Mouse (Mus musculus) B cell, adult 67 days (primary cell): ENCODE data around the gene Olfr1026. TPM values are rescaled to one million over a fixed set of nuclear protein-coding genes. Genes with fewer than 3 reads are reported as not detected.

ENCODE experiments used
- total RNA-seq, 2 experiments: library from RNA; stranded (reverse); gene quantifications; 4 replicates each; pipeline ENCODE4 v1.2.4; 2023

Gene Olfr1026
- not detected for total RNA-seq

DNA sequence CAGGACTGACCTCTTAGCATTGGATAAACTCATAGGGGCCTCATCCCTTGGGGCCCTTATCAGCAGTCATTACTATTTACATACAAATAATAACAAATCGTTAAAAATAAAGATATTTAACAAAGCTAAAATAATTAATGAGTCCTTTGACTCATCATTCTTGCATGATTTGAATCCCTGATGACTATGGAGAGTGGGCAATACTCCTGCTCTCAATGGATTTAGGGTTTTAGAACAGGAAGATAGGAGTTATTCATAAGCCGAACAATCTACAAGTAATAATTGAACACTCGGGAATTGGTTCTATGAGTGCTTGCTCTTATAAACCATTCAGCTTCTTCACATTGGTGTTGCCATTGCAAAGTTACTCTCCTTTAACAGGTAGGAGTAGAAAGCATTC, at the start of gene Olfr1026:
TSS of gene Olfr1026 (plus strand) at position 301 of the 400 bp plus-strand sequence.

DNA sequence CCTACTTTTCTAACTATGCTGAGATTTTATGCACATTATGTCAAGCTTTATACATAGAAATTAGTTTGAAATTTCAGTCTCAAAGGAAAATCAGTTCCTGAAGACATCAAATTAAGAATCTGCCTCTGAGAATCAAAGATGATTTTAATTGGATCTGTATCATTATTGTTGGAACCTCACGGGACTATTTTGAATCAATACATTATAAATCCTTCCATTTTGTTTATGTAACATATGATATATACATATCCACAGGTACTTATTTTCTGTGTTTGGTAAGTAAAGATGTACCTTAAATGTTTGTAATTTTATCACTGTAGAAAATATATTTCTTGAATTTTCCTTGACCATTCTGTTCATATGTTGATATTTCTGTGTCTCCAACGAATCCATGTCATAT, 36.0 kb upstream of the Olfr1026 start, which contains the start of gene Olfr1023:
TSS of gene Olfr1023 (plus strand) at position 301 of the 400 bp plus-strand sequence.

DNA sequence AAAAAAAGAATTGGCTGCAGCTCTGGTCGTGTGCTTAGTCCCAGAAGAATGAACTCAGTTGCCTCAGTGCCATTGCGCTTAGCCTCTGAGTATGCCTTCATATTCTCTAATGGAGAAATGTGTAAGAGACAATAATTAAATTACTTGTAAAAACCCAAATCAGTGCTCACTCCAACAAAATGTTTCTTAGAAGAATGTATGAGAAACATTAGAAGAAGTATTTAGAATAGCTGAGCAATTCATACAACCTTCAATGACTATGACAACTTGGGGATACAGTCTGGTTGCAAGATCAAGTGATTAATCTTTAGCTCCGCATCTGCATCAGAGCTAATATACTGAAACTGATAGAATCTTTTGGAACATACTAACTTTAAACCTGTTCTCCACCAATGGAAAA, 16.4 kb upstream of the Olfr1026 start, which contains the start of gene Olfr1024:
TSS of gene Olfr1024 (minus strand) at position 101 of the 400 bp plus-strand sequence.

DNA sequence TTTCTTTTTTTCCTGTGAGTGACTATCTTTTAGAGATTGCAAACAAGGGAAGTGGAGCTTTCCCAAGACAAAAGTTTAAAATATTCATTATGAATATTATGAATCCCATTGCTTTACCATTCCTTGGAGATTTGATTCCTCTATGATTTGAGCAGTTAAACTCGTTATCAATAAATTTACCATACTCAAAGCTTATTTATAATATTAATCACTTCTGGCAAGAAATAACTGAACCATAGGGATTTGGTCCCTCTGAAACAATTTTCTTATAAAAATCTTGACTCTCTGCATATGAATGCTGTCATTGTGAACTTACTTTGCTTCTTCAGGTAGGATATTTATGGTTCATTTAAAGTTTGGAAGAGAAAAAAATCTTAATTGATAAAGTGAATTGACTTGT, 6.5 kb upstream of the Olfr1026 start, which contains the start of gene Olfr1025-ps1:
TSS of gene Olfr1025-ps1 (plus strand) at position 301 of the 400 bp plus-strand sequence.

DNA sequence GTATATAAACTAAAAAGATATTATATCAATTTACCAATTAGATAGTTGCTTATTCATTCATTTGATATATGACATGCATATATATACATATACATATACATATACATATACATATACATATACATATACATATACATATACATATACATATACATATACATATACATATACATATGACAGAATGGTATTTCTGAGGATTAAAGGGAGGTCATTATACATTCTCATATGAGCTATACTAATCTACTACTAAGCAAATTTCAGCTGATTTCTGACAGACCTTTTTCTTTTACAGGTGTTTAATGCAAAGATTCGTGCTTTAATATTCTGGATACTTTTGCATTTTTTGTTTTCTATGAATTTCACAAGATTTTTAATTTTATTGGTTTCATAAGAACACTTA, 28.8 kb downstream of the Olfr1026 start, which contains the start of gene Olfr1028:
TSS of gene Olfr1028 (plus strand) at position 301 of the 400 bp plus-strand sequence.

DNA sequence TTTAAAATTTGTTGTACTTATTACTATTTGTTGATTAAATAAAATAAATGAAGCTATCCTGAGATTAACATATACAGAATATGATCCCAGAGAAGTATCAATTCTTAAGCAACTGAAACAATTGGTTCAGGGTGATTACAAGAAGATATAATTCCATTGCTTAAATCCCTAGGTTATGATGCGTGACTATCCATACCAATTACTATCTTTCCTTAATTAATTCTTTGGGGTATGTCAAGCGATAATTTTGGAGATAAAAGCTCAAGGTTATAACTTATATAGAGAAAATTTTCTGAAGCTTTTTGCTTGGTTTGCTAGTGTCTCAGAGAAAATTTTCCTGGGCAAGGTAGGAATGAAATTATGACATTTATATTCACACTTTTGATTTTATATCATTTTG, 52.2 kb downstream of the Olfr1026 start, which contains the start of gene Olfr1029:
TSS of gene Olfr1029 (plus strand) at position 301 of the 400 bp plus-strand sequence.

Other genes starting within 250 kb of the Olfr1026 start
- gene Olfr1006, start 242.8 kb upstream of the Olfr1026 start, total RNA-seq: not detected
- gene Olfr1008, start 232.1 kb upstream of the Olfr1026 start, total RNA-seq: not detected
- gene Olfr1009, start 206.1 kb upstream of the Olfr1026 start, total RNA-seq: not detected
- gene Olfr1012, start 158.8 kb upstream of the Olfr1026 start, total RNA-seq: not detected
- gene Olfr1013, start 154.5 kb upstream of the Olfr1026 start, total RNA-seq: not detected
- not detected for gene Olfr1014, start 148.8 kb upstream of the Olfr1026 start, total RNA-seq
- not detected for gene Olfr1015, start 139.5 kb upstream of the Olfr1026 start, total RNA-seq
- not detected for gene Olfr1016, start 119.0 kb upstream of the Olfr1026 start, total RNA-seq
- not detected for gene Olfr1018, start 103.1 kb upstream of the Olfr1026 start, total RNA-seq
- gene Olfr1019, start 76.1 kb upstream of the Olfr1026 start, total RNA-seq: not detected
- gene Olfr1020, start 74.5 kb upstream of the Olfr1026 start, total RNA-seq: not detected
- gene Olfr1022, start 53.0 kb upstream of the Olfr1026 start, total RNA-seq: not detected
- not detected for gene Olfr1023, start 35.9 kb upstream of the Olfr1026 start, total RNA-seq
- not detected for gene Olfr1024, start 16.5 kb upstream of the Olfr1026 start, total RNA-seq
- gene Olfr1025-ps1, start 6.4 kb upstream of the Olfr1026 start, total RNA-seq: not detected
- not detected for gene Olfr1028, start 28.9 kb downstream of the Olfr1026 start, total RNA-seq
- gene Olfr1029, start 52.3 kb downstream of the Olfr1026 start, total RNA-seq: not detected
- gene Olfr1030, start 57.7 kb downstream of the Olfr1026 start, total RNA-seq: not detected
- not detected for gene Olfr1031, start 68.7 kb downstream of the Olfr1026 start, total RNA-seq
- not detected for gene Olfr1032, start 84.0 kb downstream of the Olfr1026 start, total RNA-seq
- gene Olfr1033, start 99.1 kb downstream of the Olfr1026 start, total RNA-seq: not detected
- not detected for gene Olfr1034, start 124.3 kb downstream of the Olfr1026 start, total RNA-seq
- not detected for gene Olfr1036, start 152.4 kb downstream of the Olfr1026 start, total RNA-seq
- not detected for gene Olfr1037, start 165.8 kb downstream of the Olfr1026 start, total RNA-seq
- gene Olfr1039, start 214.4 kb downstream of the Olfr1026 start, total RNA-seq: not detected
- gene Olfr1040, start 225.2 kb downstream of the Olfr1026 start, total RNA-seq: not detected
- gene Olfr1042, start 240.3 kb downstream of the Olfr1026 start, total RNA-seq: not detected
- gene Olfr1043, start 246.0 kb downstream of the Olfr1026 start, total RNA-seq: not detected